Mouse (Mus musculus): Measurements from ENCODE around the gene Rmi2.

Gene Rmi2

GRCm38 (mm10) chr16:10824536-10824935 is 10.3 kb upstream of the Rmi2 start:
- in situ Hi-C loops (cut with MboI; ENCODE audit: unreplicated experiment in 2 of 2): no loop called here

- in situ Hi-C loops (cut with MboI; ENCODE audit: unreplicated experiment in 2 of 2): no loop called here
Observed at GRCm38 (mm10) chr16:10825840-10826239, 9.0 kb upstream of the Rmi2 start.

- in situ Hi-C loops (cut with MboI; ENCODE audit: unreplicated experiment in 2 of 2): no loop called here
Observed at GRCm38 (mm10) chr16:10827269-10827668, 7.6 kb upstream of the Rmi2 start.

- in situ Hi-C loops (cut with MboI; ENCODE audit: unreplicated experiment in 2 of 2): no loop called here
Observed at GRCm38 (mm10) chr16:10827766-10828460, 6.9 kb upstream of the Rmi2 start.

- in situ Hi-C loops (cut with MboI; ENCODE audit: unreplicated experiment in 2 of 2): no loop called here
Observed at GRCm38 (mm10) chr16:10828461-10828805, 6.4 kb upstream of the Rmi2 start.

GRCm38 (mm10) chr16:10834542-10834910 is 333 bp upstream of the Rmi2 start:
- in situ Hi-C loops (cut with MboI; ENCODE audit: unreplicated experiment in 2 of 2): no loop called here

- in situ Hi-C loops (cut with MboI; ENCODE audit: unreplicated experiment in 2 of 2): no loop called here
Observed at GRCm38 (mm10) chr16:10836388-10836787, 1.5 kb downstream of the Rmi2 start.

GRCm38 (mm10) chr16:10837250-10837649 is 2.4 kb downstream of the Rmi2 start:
- in situ Hi-C loops (cut with MboI; ENCODE audit: unreplicated experiment in 2 of 2): no loop called here

- in situ Hi-C loops (cut with MboI; ENCODE audit: unreplicated experiment in 2 of 2): no loop called here
Observed at GRCm38 (mm10) chr16:10837903-10838302, 3.0 kb downstream of the Rmi2 start.

GRCm38 (mm10) chr16:10838487-10839245 is 3.8 kb downstream of the Rmi2 start:
- in situ Hi-C loops (cut with MboI; ENCODE audit: unreplicated experiment in 2 of 2): no loop called here

- in situ Hi-C loops (cut with MboI; ENCODE audit: unreplicated experiment in 2 of 2): loop anchor here in 1 of 2 experiments (5.0 kb wide), 2 partner anchors 48 to 198 kb away; partner anchors contain the start of gene Prm3
Observed at GRCm38 (mm10) chr16:10840018-10840417, 5.2 kb downstream of the Rmi2 start.

- in situ Hi-C loops (cut with MboI; ENCODE audit: unreplicated experiment in 2 of 2): loop anchor here in 1 of 2 experiments (5.0 kb wide), 2 partner anchors 50 to 200 kb away; partner anchors contain the start of gene Prm3
Observed at GRCm38 (mm10) chr16:10842282-10842855, 7.5 kb downstream of the Rmi2 start.

GRCm38 (mm10) chr16:10843486-10844318 is 8.8 kb downstream of the Rmi2 start:
- in situ Hi-C loops (cut with MboI; ENCODE audit: unreplicated experiment in 2 of 2): loop anchor here in 1 of 2 experiments (5.0 kb wide), 2 partner anchors 51 to 201 kb away; partner anchors contain the start of gene Prm3

- in situ Hi-C loops (cut with MboI; ENCODE audit: unreplicated experiment in 2 of 2): loop anchor here in 1 of 2 experiments (5.0 kb wide), 2 partner anchors 52 to 202 kb away; partner anchors contain the start of gene Prm3
Observed at GRCm38 (mm10) chr16:10844319-10844670, 9.4 kb downstream of the Rmi2 start.

GRCm38 (mm10) chr16:10845952-10846351 is 11.1 kb downstream of the Rmi2 start:
- in situ Hi-C loops (cut with MboI; ENCODE audit: unreplicated experiment in 2 of 2): loop anchor here in 1 of 2 experiments (5.0 kb wide), 3 partner anchors 59 to 274 kb away; partner anchors contain the start of genes Socs1 and Tnp2

GRCm38 (mm10) chr16:10846503-10846902 is 11.6 kb downstream of the Rmi2 start:
- in situ Hi-C loops (cut with MboI; ENCODE audit: unreplicated experiment in 2 of 2): loop anchor here in 1 of 2 experiments (5.0 kb wide), 3 partner anchors 59 to 274 kb away; partner anchors contain the start of genes Socs1 and Tnp2

GRCm38 (mm10) chr16:10849965-10850861 is 15.4 kb downstream of the Rmi2 start:
- in situ Hi-C loops (cut with MboI; ENCODE audit: unreplicated experiment in 2 of 2): loop anchor here (5.0 to 25.0 kb wide), 5 partner anchors 63 to 575 kb away; partner anchors contain the start of genes Nubp1 (in 1 of the 2), Socs1 (in 1 of the 2) and Tnp2 (in 1 of the 2)

GRCm38 (mm10) chr16:10850905-10851304 is 16.0 kb downstream of the Rmi2 start:
- in situ Hi-C loops (cut with MboI; ENCODE audit: unreplicated experiment in 2 of 2): loop anchor here in 1 of 2 experiments (10.0 to 25.0 kb wide), 2 partner anchors 439 to 576 kb away; partner anchors contain the start of gene Nubp1

- in situ Hi-C loops (cut with MboI; ENCODE audit: unreplicated experiment in 2 of 2): loop anchor here in 1 of 2 experiments (10.0 to 25.0 kb wide), 2 partner anchors 440 to 577 kb away; partner anchors contain the start of gene Nubp1
Observed at GRCm38 (mm10) chr16:10852216-10852615, 17.4 kb downstream of the Rmi2 start.
